Mouse (Mus musculus) myocyte (in vitro differentiated cells): ENCODE measurements around the gene Xrra1. TPM values are rescaled to one million over a fixed set of nuclear protein-coding genes. Genes with fewer than 3 reads are reported as not detected.

Source experiments
- H3K27me3 ChIP-seq: one replicate; pipeline ENCODE4 v1.6.1; 2011; ENCODE audit not compliant: control insufficient read depth, insufficient read depth, insufficient read length
- H3K36me3 ChIP-seq: one replicate; pipeline ENCODE4 v1.6.1; 2011; ENCODE audit not compliant: control insufficient read depth, insufficient read depth
- H3K4me2 ChIP-seq: one replicate; pipeline ENCODE4 v1.6.1; 2011; ENCODE audit warnings: low read depth, control low read depth
- H3K4me3 ChIP-seq: one replicate; pipeline ENCODE4 v1.5.1; 2011; ENCODE audit warnings: mild to moderate bottlenecking, control low read depth, moderate library complexity
- H3K79me2 ChIP-seq: one replicate; pipeline ENCODE4 v1.6.1; 2011; ENCODE audit not compliant: control insufficient read depth, insufficient read depth
- H3ac ChIP-seq: one replicate; pipeline ENCODE4 v1.6.1; 2011; ENCODE audit not compliant: control insufficient read depth, insufficient read length
- CEBPB ChIP-seq: IDR thresholded peaks from 2 replicates; pipeline ENCODE4 v1.6.1; 2011; ENCODE audit warnings: mild to moderate bottlenecking, moderate library complexity; ENCODE audit not compliant: poor library complexity, insufficient read depth, severe bottlenecking
- E2F4 ChIP-seq: IDR thresholded peaks from one replicate; pipeline ENCODE4 v1.6.1; 2011; ENCODE audit warnings: mild to moderate bottlenecking, control low read depth, moderate library complexity; ENCODE audit not compliant: insufficient read depth
- MAX ChIP-seq: IDR thresholded peaks from one replicate; pipeline ENCODE4 v1.6.1; 2011; ENCODE audit warnings: low read depth, mild to moderate bottlenecking, control low read depth
- MYOD1 ChIP-seq, 3 experiments: IDR thresholded peaks; one replicate each; pipeline ENCODE4 v1.6.1; 2011; ENCODE audit warnings: control low read depth in 2 of 3, low read depth in 2 of 3, mild to moderate bottlenecking in 2 of 3, moderate library complexity in 1 of 3; ENCODE audit not compliant: insufficient read length in 2 of 3, control insufficient read depth in 1 of 3
- MYOG ChIP-seq, 3 experiments: IDR thresholded peaks; one replicate each; pipeline ENCODE4 v1.6.1; 2011; ENCODE audit warnings: control low read depth in 2 of 3, low read depth in 2 of 3, mild to moderate bottlenecking in 2 of 3; ENCODE audit not compliant: insufficient read length in 2 of 3, control insufficient read depth in 1 of 3, insufficient read depth in 1 of 3
- POLR2A ChIP-seq: IDR thresholded peaks from one replicate; pipeline ENCODE4 v1.6.1; 2011; ENCODE audit warnings: low read depth, mild to moderate bottlenecking, control low read depth, moderate library complexity; ENCODE audit not compliant: insufficient read length
- POLR2AphosphoS2 ChIP-seq: IDR thresholded peaks from one replicate; pipeline ENCODE4 v1.6.1; 2011; ENCODE audit warnings: low read depth, control low read depth; ENCODE audit not compliant: insufficient read length
- REST ChIP-seq: IDR thresholded peaks from one replicate; pipeline ENCODE4 v1.6.1; 2011; ENCODE audit warnings: mild to moderate bottlenecking, control low read depth, moderate library complexity; ENCODE audit not compliant: insufficient read depth, insufficient read length
- SRF ChIP-seq: IDR thresholded peaks from one replicate; pipeline ENCODE4 v1.6.1; 2011; ENCODE audit warnings: low read depth; ENCODE audit not compliant: control insufficient read depth, insufficient read length
- TCF12 ChIP-seq: IDR thresholded peaks from one replicate; pipeline ENCODE4 v1.6.1; 2011; ENCODE audit warnings: mild to moderate bottlenecking, control low read depth; ENCODE audit not compliant: poor library complexity, insufficient read depth, severe bottlenecking
- TCF3 ChIP-seq: IDR thresholded peaks from one replicate; pipeline ENCODE4 v1.6.1; 2011; ENCODE audit warnings: low read depth, control low read depth; ENCODE audit not compliant: insufficient read length
- USF1 ChIP-seq: IDR thresholded peaks from one replicate; pipeline ENCODE4 v1.6.1; 2011; ENCODE audit warnings: low read depth, mild to moderate bottlenecking, control low read depth, moderate library complexity
- polyA plus RNA-seq: library from polyadenylated mRNA; unstranded; fragments of >200 nt; fragmentation: generic; extraction: Trizol; gene quantifications from one replicate; pipeline ENCODE4 v1.2.1, GENCODE M21; 2012; ENCODE audit warnings: missing spikeins

Gene Xrra1
- polyA plus RNA-seq, 1 experiment = 0.31 TPM

DNA sequence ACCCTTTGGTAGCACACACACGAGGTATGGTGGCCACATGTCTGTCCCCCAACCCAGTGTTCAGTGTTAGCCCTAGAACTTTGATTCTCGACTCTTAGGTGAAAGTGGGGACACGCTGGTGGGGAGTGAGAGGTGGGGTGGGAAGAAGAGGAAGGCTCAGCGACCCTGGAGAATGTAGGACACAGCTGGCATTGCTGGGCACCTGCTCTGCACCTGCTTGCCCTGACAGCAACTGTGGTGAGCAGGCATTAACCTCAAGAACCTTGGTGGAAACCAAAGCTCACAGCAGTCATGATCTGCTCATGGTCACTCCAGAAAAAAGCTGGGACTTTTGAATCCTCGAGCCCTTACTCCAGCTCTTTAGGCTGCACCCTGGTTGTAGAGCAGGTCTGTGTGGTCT is 52.1 kb downstream of the Xrra1 start:
- no peak overlapping the region for H3ac ChIP-seq
- peaks cover 15% of the 10 kb centered on the region for H3K27me3 ChIP-seq
- TF ChIP-seq SRF = no peak
- TF ChIP-seq TCF12 = peak; percentile 38
- peak in 2 of 3 experiments; percentile 86 to 90 for TF ChIP-seq MYOD1 (IDR thresholded peaks at IDR 0.05; ENCODE audit: control insufficient read depth in 1 of 3, insufficient read length in 2 of 3, low read depth in 2 of 3)
- no peak for TF ChIP-seq USF1
- TF ChIP-seq POLR2A = no peak
- peak; percentile 89 for TF ChIP-seq TCF3
- peak; percentile 53 to 91 (median 78) for TF ChIP-seq MYOG (IDR thresholded peaks at IDR 0.05; ENCODE audit: control insufficient read depth in 1 of 3, insufficient read depth in 1 of 3, insufficient read length in 2 of 3, low read depth in 2 of 3)
- TF ChIP-seq MAX = no peak
- no peak for TF ChIP-seq POLR2AphosphoS2
- no peak for TF ChIP-seq E2F4
- H3K36me3 ChIP-seq = no peaks in the 10 kb centered on the region
- H3K4me3 ChIP-seq = no peak overlapping the region
- no peaks in the 10 kb centered on the region for H3K79me2 ChIP-seq
- H3K4me2 ChIP-seq = no peak overlapping the region

DNA sequence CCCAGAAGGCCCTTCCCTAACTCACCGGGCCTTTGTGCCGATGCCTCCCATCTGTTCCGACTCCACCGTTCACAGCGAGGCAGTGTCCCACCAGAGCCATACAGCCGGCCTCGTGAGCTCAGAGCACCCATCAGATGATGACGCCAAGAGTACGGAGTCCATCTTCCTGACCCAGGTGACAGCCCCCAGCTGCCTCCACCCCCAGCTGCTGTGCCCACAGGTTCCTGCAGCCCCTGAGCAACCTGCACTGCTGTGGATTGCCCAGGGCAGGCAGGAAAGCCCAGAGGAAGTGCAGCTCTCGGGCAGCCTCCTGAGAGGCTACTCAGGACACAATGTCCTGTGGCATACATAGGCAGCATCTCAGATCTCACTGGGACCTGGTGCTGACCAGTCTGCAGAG is 55.4 kb downstream of the Xrra1 start:
- H3K4me3 ChIP-seq = no peak overlapping the region
- peaks cover 30% of the 10 kb centered on the region for H3K27me3 ChIP-seq
- H3K4me2 ChIP-seq = no peak overlapping the region
- H3ac ChIP-seq = no peak overlapping the region
- TF ChIP-seq USF1 (no peak), TCF3 (no peak), MAX (no peak), MYOD1 (IDR thresholded peaks at IDR 0.05; ENCODE audit: control insufficient read depth in 1 of 3, insufficient read length in 2 of 3, low read depth in 2 of 3) (no peak), E2F4 (no peak), CEBPB (no peak), REST (no peak), TCF12 (no peak), MYOG (IDR thresholded peaks at IDR 0.05; ENCODE audit: control insufficient read depth in 1 of 3, insufficient read depth in 1 of 3, insufficient read length in 2 of 3, low read depth in 2 of 3) (no peak), POLR2AphosphoS2 (no peak), SRF (no peak), POLR2A (no peak)
- H3K36me3 ChIP-seq = no peaks in the 10 kb centered on the region
- H3K79me2 ChIP-seq = no peaks in the 10 kb centered on the region

DNA sequence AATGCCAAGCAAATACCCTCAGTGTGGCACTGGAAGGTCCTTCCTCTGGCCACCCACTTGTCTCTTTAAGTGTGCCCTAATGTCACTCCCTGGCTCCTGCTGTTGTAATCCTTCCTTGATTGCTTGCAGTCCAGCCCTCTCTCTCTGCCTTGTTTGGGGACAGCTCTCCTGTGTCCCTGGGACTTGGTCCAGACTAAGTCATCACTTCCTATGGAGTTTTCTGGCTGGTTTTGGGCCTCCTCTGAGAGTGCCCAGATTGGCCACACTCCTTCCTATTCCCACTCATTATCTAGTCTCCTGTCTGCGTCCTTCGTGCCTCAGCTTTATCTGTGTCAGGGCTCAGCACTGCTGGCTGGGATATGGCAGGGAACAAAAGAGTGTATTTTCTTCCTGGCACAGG is 56.6 kb downstream of the Xrra1 start:
- no peaks in the 10 kb centered on the region for H3K79me2 ChIP-seq
- H3K36me3 ChIP-seq = no peaks in the 10 kb centered on the region
- no peak for TF ChIP-seq TCF3
- TF ChIP-seq MYOG (IDR thresholded peaks at IDR 0.05; ENCODE audit: control insufficient read depth in 1 of 3, insufficient read depth in 1 of 3, insufficient read length in 2 of 3, low read depth in 2 of 3) = no peak
- TF ChIP-seq CEBPB = no peak
- TF ChIP-seq POLR2A = no peak
- no peak for TF ChIP-seq POLR2AphosphoS2
- no peak for TF ChIP-seq MAX
- no peak for TF ChIP-seq SRF
- TF ChIP-seq REST = no peak
- TF ChIP-seq MYOD1 (IDR thresholded peaks at IDR 0.05; ENCODE audit: control insufficient read depth in 1 of 3, insufficient read length in 2 of 3, low read depth in 2 of 3) = no peak
- TF ChIP-seq E2F4 = no peak
- peaks cover 30% of the 10 kb centered on the region for H3K27me3 ChIP-seq
- H3ac ChIP-seq = no peak overlapping the region
- no peak overlapping the region for H3K4me3 ChIP-seq
- no peak overlapping the region for H3K4me2 ChIP-seq

DNA sequence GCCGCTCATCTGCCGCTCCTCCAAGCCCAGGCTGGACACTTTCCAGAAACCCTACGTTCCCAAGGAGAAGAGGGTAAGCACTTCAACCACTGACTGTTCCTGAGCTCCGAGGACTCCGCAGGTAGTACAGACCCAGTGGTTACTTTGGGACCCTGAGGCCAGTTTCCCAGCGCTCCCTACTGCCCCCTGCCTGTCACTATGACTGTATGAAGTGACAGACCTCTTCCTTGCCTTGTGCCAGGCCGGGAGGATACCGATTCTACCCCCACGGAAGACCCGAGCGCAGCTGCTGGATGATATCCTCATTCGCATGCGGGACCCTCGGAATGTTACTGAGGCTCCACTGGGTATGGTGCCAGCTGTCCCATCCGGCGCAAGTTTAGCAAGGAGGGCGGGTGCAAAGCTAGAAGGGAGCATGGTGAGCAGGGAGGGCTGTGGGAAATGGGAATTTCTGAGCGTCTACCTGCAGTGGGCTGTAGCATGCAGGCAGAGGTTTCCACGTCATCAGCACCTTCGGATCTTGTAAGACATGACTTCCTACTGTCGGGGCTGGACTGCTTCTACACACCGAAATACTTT is 57.9 kb downstream of the Xrra1 start:
- no peak overlapping the region for H3K4me3 ChIP-seq
- H3K36me3 ChIP-seq = no peaks in the 10 kb centered on the region
- TF ChIP-seq MAX (no peak), REST (no peak), E2F4 (no peak), SRF (no peak), MYOD1 (IDR thresholded peaks at IDR 0.05; ENCODE audit: control insufficient read depth in 1 of 3, insufficient read length in 2 of 3, low read depth in 2 of 3) (no peak), POLR2AphosphoS2 (no peak), TCF12 (no peak), POLR2A (no peak), MYOG (IDR thresholded peaks at IDR 0.05; ENCODE audit: control insufficient read depth in 1 of 3, insufficient read depth in 1 of 3, insufficient read length in 2 of 3, low read depth in 2 of 3) (no peak), TCF3 (no peak), CEBPB (no peak), USF1 (no peak)

DNA sequence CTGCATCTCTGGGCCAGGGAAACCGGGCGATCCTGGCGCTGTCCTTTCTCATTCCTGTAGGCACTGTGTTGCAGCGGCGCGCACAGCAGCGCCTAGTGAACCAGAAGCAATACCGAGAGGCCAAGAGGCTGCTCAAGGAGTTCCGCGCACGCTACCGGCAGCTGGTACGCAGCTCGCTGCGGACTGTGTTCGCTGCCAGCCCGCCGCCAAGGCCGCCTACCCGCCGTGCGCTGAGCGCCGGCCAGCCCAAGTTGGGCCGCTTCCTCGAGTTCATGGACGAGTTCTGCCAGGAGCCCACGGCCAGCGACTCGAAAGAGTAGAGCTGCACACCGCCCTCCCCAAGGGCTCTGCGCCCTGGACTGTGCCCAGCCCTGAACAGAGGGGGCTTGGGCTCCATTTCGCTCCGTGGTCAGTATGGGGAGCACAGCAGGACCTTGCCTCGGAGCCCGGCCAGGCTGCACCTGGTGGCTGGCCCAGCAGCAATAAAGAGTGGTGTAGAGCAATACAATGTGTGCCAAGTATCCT is 58.5 kb downstream of the Xrra1 start:
- no peak overlapping the region for H3K4me3 ChIP-seq
- peaks cover 30% of the 10 kb centered on the region for H3K27me3 ChIP-seq
- H3K79me2 ChIP-seq = no peaks in the 10 kb centered on the region
- H3ac ChIP-seq = no peak overlapping the region
- no peak overlapping the region for H3K4me2 ChIP-seq
- no peaks in the 10 kb centered on the region for H3K36me3 ChIP-seq
- no peak for TF ChIP-seq CEBPB
- TF ChIP-seq POLR2A = no peak
- no peak for TF ChIP-seq MYOG (IDR thresholded peaks at IDR 0.05; ENCODE audit: control insufficient read depth in 1 of 3, insufficient read depth in 1 of 3, insufficient read length in 2 of 3, low read depth in 2 of 3)
- no peak for TF ChIP-seq SRF
- peak; percentile 19 for TF ChIP-seq POLR2AphosphoS2

More for the DNA sequence above, 57.9 kb downstream of the Xrra1 start:
- H3K4me2 ChIP-seq = no peak overlapping the region
- no peak overlapping the region for H3ac ChIP-seq
- peaks cover 30% of the 10 kb centered on the region for H3K27me3 ChIP-seq
- no peaks in the 10 kb centered on the region for H3K79me2 ChIP-seq
